Mouse (Mus musculus) liver, embryonic 15.5 days (tissue): Measurements from ENCODE around the gene Wfdc17. TPM values are rescaled to one million over a fixed set of nuclear protein-coding genes. Genes with fewer than 3 reads are reported as not detected.

Experiments used
- ATAC-seq: fragments of 200-750 bp; cut with Nextera tagmentation; 2 replicates; pipeline ENCODE4 v1.8.0; 2017; ENCODE audit warnings: moderate number of reproducible peaks, mild to moderate bottlenecking, moderate library complexity; ENCODE audit not compliant: insufficient read depth
- H3K27ac ChIP-seq: fragments of 300-500 bp; sonication (generic); replicated peaks from 2 replicates; pipeline ENCODE4 v1.5.1; 2015; ENCODE audit warnings: mild to moderate bottlenecking, inconsistent platforms
- H3K27me3 ChIP-seq: fragments of 300-500 bp; sonication (generic); 2 replicates; pipeline ENCODE4 v1.6.1; 2015; ENCODE audit warnings: mild to moderate bottlenecking, inconsistent platforms
- H3K36me3 ChIP-seq: fragments of 300-500 bp; sonication (generic); replicated peaks from 2 replicates; pipeline ENCODE4 v1.6.1; 2015; ENCODE audit warnings: moderate library complexity, mild to moderate bottlenecking, inconsistent platforms
- H3K4me1 ChIP-seq: fragments of 300-500 bp; sonication (generic); replicated peaks from 2 replicates; pipeline ENCODE4 v1.6.1; 2015; ENCODE audit warnings: inconsistent platforms
- H3K4me2 ChIP-seq: fragments of 300-500 bp; sonication (generic); 2 replicates; pipeline ENCODE4 v1.6.1; 2015; ENCODE audit warnings: moderate library complexity, mild to moderate bottlenecking, inconsistent platforms
- H3K4me3 ChIP-seq: fragments of 300-500 bp; sonication (generic); replicated peaks from 2 replicates; pipeline ENCODE4 v1.5.1; 2015; ENCODE audit warnings: mild to moderate bottlenecking, inconsistent platforms
- H3K9ac ChIP-seq: fragments of 300-500 bp; sonication (generic); 2 replicates; pipeline ENCODE4 v1.6.1; 2015; ENCODE audit warnings: moderate library complexity, mild to moderate bottlenecking, inconsistent platforms
- H3K9me3 ChIP-seq: fragments of 300-500 bp; sonication (generic); replicated peaks from 2 replicates; pipeline ENCODE4 v1.6.1; 2016; ENCODE audit warnings: inconsistent platforms
- WGBS: fragments of 180-500 bp; shearing (Covaris S2); methylation state at CpG from one replicate; pipeline ENCODE4 v1.1.7; 2015; ENCODE audit warnings: mixed read lengths; ENCODE audit not compliant: insufficient replicate concordance; 5-methylcytosine and 5-hydroxymethylcytosine counted together
- polyA plus RNA-seq: library from polyadenylated mRNA; unstranded; fragments of >200 nt; fragmentation: Nextera tagmentation; extraction: Ambion mirVana; gene quantifications from 2 replicates; pipeline ENCODE4 v1.2.1, GENCODE M21; 2015

The Wfdc17 gene
- polyA plus RNA-seq, 1 experiment from 2014 or later, result 18.6 TPM

GRCm38 (mm10) chr11:83712671-83713070, 8.9 kb downstream of the Wfdc17 start:
- WGBS, result 46% methylated on average over 1 of the region's 1 CpGs
- Histone ChIP-seq H3K36me3 (no peaks in the 10 kb centered on the region), H3K27ac (no peak overlapping the region), H3K4me1 (no peaks in the 10 kb centered on the region), H3K4me3 (no peak overlapping the region), H3K9ac (no peak overlapping the region), H3K27me3 (no peaks in the 10 kb centered on the region), H3K9me3 (no peaks in the 10 kb centered on the region), H3K4me2 (no peak overlapping the region)
- no peak for ATAC-seq

GRCm38 (mm10) chr11:83713925-83714324, 10.1 kb downstream of the Wfdc17 start:
- no peaks in the 10 kb centered on the region for H3K4me1 ChIP-seq
- ATAC-seq, result no peak
- H3K4me2 ChIP-seq, result no peak overlapping the region
- H3K9me3 ChIP-seq, result no peaks in the 10 kb centered on the region
- WGBS, result 16% methylated on average over 2 of the region's 2 CpGs
- H3K9ac ChIP-seq, result no peak overlapping the region
- no peak overlapping the region for H3K4me3 ChIP-seq
- H3K27ac ChIP-seq, result no peak overlapping the region
- H3K27me3 ChIP-seq, result no peaks in the 10 kb centered on the region
- no peaks in the 10 kb centered on the region for H3K36me3 ChIP-seq

GRCm38 (mm10) chr11:83717042-83717665, 13.4 kb downstream of the Wfdc17 start:
- Histone ChIP-seq H3K4me1 (no peaks in the 10 kb centered on the region), H3K36me3 (no peaks in the 10 kb centered on the region), H3K27me3 (no peaks in the 10 kb centered on the region), H3K4me3 (no peak overlapping the region), H3K27ac (no peak overlapping the region), H3K4me2 (no peak overlapping the region), H3K9ac (no peak overlapping the region), H3K9me3 (no peaks in the 10 kb centered on the region)
- 61% methylated on average over 6 of the region's 6 CpGs for WGBS
- ATAC-seq, result no peak

- H3K27ac ChIP-seq, result no peak overlapping the region
- H3K36me3 ChIP-seq, result no peaks in the 10 kb centered on the region
- H3K4me2 ChIP-seq, result no peak overlapping the region
- H3K9me3 ChIP-seq, result no peaks in the 10 kb centered on the region
- no peaks in the 10 kb centered on the region for H3K27me3 ChIP-seq
- H3K4me1 ChIP-seq, result no peaks in the 10 kb centered on the region
- H3K9ac ChIP-seq, result no peak overlapping the region
- no peak for ATAC-seq
- no peak overlapping the region for H3K4me3 ChIP-seq
Measured at GRCm38 (mm10) chr11:83720766-83721165, 17.0 kb downstream of the Wfdc17 start.

GRCm38 (mm10) chr11:83728757-83729432, 25.1 kb downstream of the Wfdc17 start:
- Histone ChIP-seq H3K27ac (no peak overlapping the region), H3K9ac (no peak overlapping the region)
- 44% methylated on average over 3 of the region's 3 CpGs for WGBS

GRCm38 (mm10) chr11:83731116-83731515, 27.3 kb downstream of the Wfdc17 start:
- Histone ChIP-seq H3K36me3 (no peaks in the 10 kb centered on the region), H3K4me3 (no peak overlapping the region), H3K27ac (no peak overlapping the region), H3K4me2 (no peak overlapping the region), H3K9me3 (no peaks in the 10 kb centered on the region), H3K9ac (no peak overlapping the region), H3K4me1 (no peaks in the 10 kb centered on the region), H3K27me3 (no peaks in the 10 kb centered on the region)
- ATAC-seq, result no peak
- WGBS, result 61% methylated on average over 1 of the region's 1 CpGs

More at GRCm38 (mm10) chr11:83728757-83729432, 25.1 kb downstream of the Wfdc17 start:
- Histone ChIP-seq H3K4me3 (no peak overlapping the region), H3K36me3 (no peaks in the 10 kb centered on the region), H3K9me3 (no peaks in the 10 kb centered on the region), H3K4me2 (no peak overlapping the region), H3K4me1 (no peaks in the 10 kb centered on the region), H3K27me3 (no peaks in the 10 kb centered on the region)
- no peak for ATAC-seq

GRCm38 (mm10) chr11:83733071-83733640, 29.4 kb downstream of the Wfdc17 start:
- H3K27ac ChIP-seq, result no peak overlapping the region
- no peak overlapping the region for H3K9ac ChIP-seq
- ATAC-seq, result no peak
- H3K4me2 ChIP-seq, result no peak overlapping the region
- no peaks in the 10 kb centered on the region for H3K27me3 ChIP-seq
- H3K4me1 ChIP-seq, result no peaks in the 10 kb centered on the region
- H3K9me3 ChIP-seq, result no peaks in the 10 kb centered on the region
- no peaks in the 10 kb centered on the region for H3K36me3 ChIP-seq
- 50% methylated on average over 5 of the region's 5 CpGs for WGBS
- H3K4me3 ChIP-seq, result no peak overlapping the region

- Histone ChIP-seq H3K27ac (no peak overlapping the region), H3K4me3 (no peak overlapping the region), H3K9me3 (no peaks in the 10 kb centered on the region), H3K4me1 (no peaks in the 10 kb centered on the region), H3K27me3 (no peaks in the 10 kb centered on the region), H3K4me2 (no peak overlapping the region), H3K36me3 (no peaks in the 10 kb centered on the region), H3K9ac (no peak overlapping the region)
- ATAC-seq, result no peak
- WGBS, result 43% methylated on average over 1 of the region's 1 CpGs
Measured at GRCm38 (mm10) chr11:83734215-83734614, 30.4 kb downstream of the Wfdc17 start.

- Histone ChIP-seq H3K9me3 (no peaks in the 10 kb centered on the region), H3K4me3 (no peak overlapping the region), H3K27ac (no peak overlapping the region), H3K4me1 (no peaks in the 10 kb centered on the region), H3K4me2 (no peak overlapping the region), H3K27me3 (no peaks in the 10 kb centered on the region), H3K36me3 (no peaks in the 10 kb centered on the region), H3K9ac (no peak overlapping the region)
- WGBS, result 18% methylated on average over 2 of the region's 2 CpGs
- no peak for ATAC-seq
Measured at GRCm38 (mm10) chr11:83735881-83736280, 32.1 kb downstream of the Wfdc17 start.

- no peaks in the 10 kb centered on the region for H3K9me3 ChIP-seq
- H3K27ac ChIP-seq, result no peak overlapping the region
- 31% methylated on average over 3 of the region's 3 CpGs for WGBS
- H3K27me3 ChIP-seq, result no peaks in the 10 kb centered on the region
- 0 out of 2 replicates have a peak, but pooled peaks cover 2% of the 10 kb centered on the region for H3K4me1 ChIP-seq
- no peak overlapping the region for H3K4me2 ChIP-seq
- ATAC-seq, result no peak
- no peaks in the 10 kb centered on the region for H3K36me3 ChIP-seq
- H3K4me3 ChIP-seq, result no peak overlapping the region
- H3K9ac ChIP-seq, result no peak overlapping the region
Measured at GRCm38 (mm10) chr11:83737109-83737558, 33.3 kb downstream of the Wfdc17 start.

- Histone ChIP-seq H3K9ac (no peak overlapping the region), H3K36me3 (no peaks in the 10 kb centered on the region), H3K4me1 (peaks cover 14% of the 10 kb centered on the region), H3K4me2 (no peak overlapping the region), H3K9me3 (no peaks in the 10 kb centered on the region), H3K27ac (no peak overlapping the region), H3K27me3 (no peaks in the 10 kb centered on the region), H3K4me3 (no peak overlapping the region)
- ATAC-seq, result no peak
- WGBS, result 20% methylated on average over 5 of the region's 5 CpGs
Measured at GRCm38 (mm10) chr11:83739241-83739640, 35.5 kb downstream of the Wfdc17 start.
